Mouse (Mus musculus) urinary bladder, postnatal 10 days (tissue): ENCODE results near the gene Clcnkb.

Experiments
- DNase-seq: peaks from one replicate; pipeline ENCODE4 v3.0.0; 2022; ENCODE audit warnings: low spot score

The Clcnkb gene

GRCm38 (mm10) chr4:141433191-141433590 lies 17.4 kb upstream of the Clcnkb start:
- DNase-seq = no peak

GRCm38 (mm10) chr4:141432666-141433065 lies 16.9 kb upstream of the Clcnkb start:
- no peak for DNase-seq

GRCm38 (mm10) chr4:141430997-141431396 lies 15.2 kb upstream of the Clcnkb start:
- DNase-seq = no peak

GRCm38 (mm10) chr4:141429847-141430246 lies 14.0 kb upstream of the Clcnkb start:
- no peak for DNase-seq

- no peak for DNase-seq
Observed at GRCm38 (mm10) chr4:141429381-141429780, 13.6 kb upstream of the Clcnkb start.

GRCm38 (mm10) chr4:141427921-141428320 lies 12.1 kb upstream of the Clcnkb start:
- DNase-seq = no peak

- DNase-seq = no peak
Observed at GRCm38 (mm10) chr4:141426796-141427745, 11.3 kb upstream of the Clcnkb start.

- DNase-seq = no peak
Observed at GRCm38 (mm10) chr4:141425484-141426479, 10.0 kb upstream of the Clcnkb start.

GRCm38 (mm10) chr4:141423691-141424431 lies 8.0 kb upstream of the Clcnkb start:
- DNase-seq = no peak

GRCm38 (mm10) chr4:141423288-141423687 lies 7.5 kb upstream of the Clcnkb start:
- DNase-seq = no peak

- no peak for DNase-seq
Observed at GRCm38 (mm10) chr4:141422841-141423240, 7.0 kb upstream of the Clcnkb start.

GRCm38 (mm10) chr4:141421423-141421822 lies 5.6 kb upstream of the Clcnkb start:
- DNase-seq = no peak

GRCm38 (mm10) chr4:141420886-141421285 lies 5.1 kb upstream of the Clcnkb start:
- no peak for DNase-seq

GRCm38 (mm10) chr4:141420192-141420829 lies 4.5 kb upstream of the Clcnkb start, which contains the start of gene Hspb7:
TSS of gene Hspb7 (plus strand) at chr4:141420779.
- no peak for DNase-seq

- no peak for DNase-seq
Observed at GRCm38 (mm10) chr4:141419398-141420191, 3.8 kb upstream of the Clcnkb start.

GRCm38 (mm10) chr4:141411430-141411992 lies 4.3 kb downstream of the Clcnkb start:
- DNase-seq = no peak

- DNase-seq = no peak
Observed at GRCm38 (mm10) chr4:141408577-141408976, 7.2 kb downstream of the Clcnkb start.

GRCm38 (mm10) chr4:141406516-141407299 lies 9.1 kb downstream of the Clcnkb start:
- DNase-seq = no peak

GRCm38 (mm10) chr4:141405314-141405622 lies 10.5 kb downstream of the Clcnkb start:
- no peak for DNase-seq
